Mouse (Mus musculus): ENCODE data around the gene Sgk2.

- TF ChIP-seq CTCF (IDR thresholded peaks at IDR 0.05; ENCODE audit: low read depth), result no peak
- no peak for TF ChIP-seq EP300 (IDR thresholded peaks at IDR 0.05; ENCODE audit: low read depth)
Observed at GRCm38 (mm10) chr2:162986764-162987163, 366 bp upstream of the Sgk2 start.
